Mouse (Mus musculus) liver, embryonic 14.5 days (tissue): ENCODE measurements around the gene Crip2. TPM values are rescaled to one million over a fixed set of nuclear protein-coding genes. Genes with fewer than 3 reads are reported as not detected.

Experiments used
- ATAC-seq: fragments of 200-750 bp; cut with Nextera tagmentation; 2 replicates; pipeline ENCODE4 v1.8.0; 2017; ENCODE audit warnings: moderate number of reproducible peaks, mild to moderate bottlenecking, moderate library complexity; ENCODE audit not compliant: insufficient read depth
- DNase-seq, 3 experiments: peaks; one replicate each; pipeline ENCODE4 v3.0.0-alpha.2; 2012 to 2013; ENCODE audit warnings: low read depth in 3 of 3, low spot score in 3 of 3
- H3K27ac ChIP-seq: fragments of 300-500 bp; sonication (generic); 2 replicates; pipeline ENCODE4 v1.5.1; 2014; ENCODE audit warnings: moderate library complexity, mild to moderate bottlenecking, control low read depth, inconsistent platforms
- H3K27me3 ChIP-seq: fragments of 300-500 bp; sonication (generic); 2 replicates; pipeline ENCODE4 v1.6.1; 2014; ENCODE audit warnings: mild to moderate bottlenecking, low read length, moderate library complexity; ENCODE audit not compliant: control insufficient read depth, insufficient read depth
- H3K36me3 ChIP-seq: fragments of 300-500 bp; sonication (generic); replicated peaks from 2 replicates; pipeline ENCODE4 v1.6.1; 2014; ENCODE audit warnings: low read depth; ENCODE audit not compliant: control insufficient read depth, insufficient read depth
- H3K4me1 ChIP-seq, 2 experiments: fragments of 200-500 bp in 1 of 2; fragments of 300-500 bp in 1 of 2; sonication (generic) in 1 of 2; replicated peaks; 2 replicates each; pipeline ENCODE4 v1.6.1; 2012 to 2014; ENCODE audit warnings: antibody characterized with exemption in 1 of 2, inconsistent platforms in 1 of 2, low read length in 1 of 2; ENCODE audit not compliant: control insufficient read depth in 2 of 2, insufficient read depth in 2 of 2
- H3K4me2 ChIP-seq: fragments of 300-500 bp; sonication (generic); 2 replicates; pipeline ENCODE4 v1.6.1; 2014; ENCODE audit warnings: low read depth, mild to moderate bottlenecking, control low read depth, moderate library complexity
- H3K4me3 ChIP-seq, 2 experiments: fragments of 200-500 bp in 1 of 2; fragments of 300-500 bp in 1 of 2; sonication (generic) in 1 of 2; 2 replicates each; pipeline ENCODE4 v1.5.1; 2012 to 2014; ENCODE audit warnings: low read depth in 2 of 2, low read length in 2 of 2, mild to moderate bottlenecking in 2 of 2, control low read depth in 1 of 2, inconsistent platforms in 1 of 2, moderate library complexity in 1 of 2; ENCODE audit not compliant: insufficient read depth in 1 of 2
- H3K9ac ChIP-seq: fragments of 300-500 bp; sonication (generic); replicated peaks from 2 replicates; pipeline ENCODE4 v1.6.1; 2014; ENCODE audit warnings: mild to moderate bottlenecking, control low read depth, moderate library complexity
- H3K9me3 ChIP-seq: fragments of 300-500 bp; sonication (generic); 2 replicates; pipeline ENCODE4 v1.6.1; 2016; ENCODE audit warnings: low read length, mixed read lengths; ENCODE audit not compliant: control insufficient read depth
- CTCF ChIP-seq: IDR thresholded peaks from 2 replicates; pipeline ENCODE4 v1.5.1; 2016; ENCODE audit warnings: antibody characterized with exemption, low read depth, control low read depth
- EP300 ChIP-seq: IDR thresholded peaks from 2 replicates; pipeline ENCODE4 v1.6.1; 2016; ENCODE audit warnings: antibody characterized with exemption, low read depth
- WGBS: fragments of 180-500 bp; shearing (Covaris S2); extraction: QIAGEN DNeasy Blood & Tissue Kit; methylation state at CpG from one replicate; pipeline ENCODE4 v1.1.7; 2014; ENCODE audit not compliant: insufficient replicate concordance; 5-methylcytosine and 5-hydroxymethylcytosine counted together
- polyA plus RNA-seq, 2 experiments: library from polyadenylated mRNA; depleted of rRNA in 1 of 2; stranded (reverse) in 1 of 2; unstranded in 1 of 2; fragments of >200 nt; fragmentation: Nextera tagmentation in 1 of 2; extraction: Ambion mirVana in 1 of 2; gene quantifications; 2 replicates each; pipeline versions ENCODE4 v1.2.1 to v1.2.3; 2012 to 2014

The Crip2 gene
- polyA plus RNA-seq, 2 experiments, result 29.3 to 35.0 TPM

DNA sequence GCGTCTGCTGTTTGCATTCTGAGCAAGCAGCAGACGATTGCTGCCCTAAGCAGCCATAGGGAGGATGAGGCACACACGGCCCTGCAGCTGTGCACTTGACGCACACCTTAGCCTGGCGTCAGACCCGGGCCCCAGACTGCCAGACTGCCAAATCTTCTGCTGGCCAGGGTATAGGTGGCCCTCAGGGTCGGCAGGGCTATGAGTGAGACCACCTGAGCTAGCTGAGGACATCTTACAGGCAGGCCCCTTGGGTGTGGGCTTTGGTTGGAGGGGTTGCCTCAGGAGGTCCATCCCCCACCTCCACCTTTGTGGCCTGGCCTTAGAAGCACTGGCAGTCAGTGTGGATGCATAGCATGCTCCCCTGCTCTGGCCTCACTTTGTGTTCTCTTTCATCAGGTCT, 4.6 kb upstream of the Crip2 start:
- no peak overlapping the region for H3K9ac ChIP-seq
- WGBS, result 77% methylated on average over 7 of the region's 7 CpGs
- peaks cover 39% of the 10 kb centered on the region for H3K36me3 ChIP-seq
- TF ChIP-seq EP300, result no peak
- TF ChIP-seq CTCF, result no peak
- DNase-seq (no peak), ATAC-seq (no peak)
- no peak overlapping the region for H3K4me2 ChIP-seq
- no peak overlapping the region for H3K4me3 ChIP-seq
- no peaks in the 10 kb centered on the region for H3K9me3 ChIP-seq
- no peaks in the 10 kb centered on the region for H3K27me3 ChIP-seq
- peaks cover 6 to 7% of the 10 kb centered on the region in 2 experiments; a peak in 3 of 4 replicates for H3K4me1 ChIP-seq
- H3K27ac ChIP-seq, result no peak overlapping the region

GRCm38 (mm10) chr12:113136492-113137020, 3.5 kb upstream of the Crip2 start:
- Histone ChIP-seq H3K9ac (no peak overlapping the region), H3K4me1 (peaks cover 11 to 12% of the 10 kb centered on the region in 2 experiments), H3K27me3 (peaks cover 11% of the 10 kb centered on the region), H3K27ac (no peak overlapping the region), H3K9me3 (no peaks in the 10 kb centered on the region), H3K36me3 (peaks cover 27% of the 10 kb centered on the region), H3K4me3 (no peak overlapping the region), H3K4me2 (no peak overlapping the region)
- TF ChIP-seq CTCF (no peak), EP300 (no peak)
- no peak for DNase-seq
- 83% methylated on average over 17 of the region's 17 CpGs for WGBS
- no peak for ATAC-seq

- H3K4me3 ChIP-seq, result no peak overlapping the region
- TF ChIP-seq EP300 (no peak), CTCF (no peak)
- peaks cover 21% of the 10 kb centered on the region for H3K27me3 ChIP-seq
- H3K4me1 ChIP-seq, result peaks cover 11 to 12% of the 10 kb centered on the region in 2 experiments
- no peaks in the 10 kb centered on the region for H3K9me3 ChIP-seq
- no peak overlapping the region for H3K9ac ChIP-seq
- DNase-seq (no peak), ATAC-seq (no peak)
- peaks cover 21% of the 10 kb centered on the region for H3K36me3 ChIP-seq
- 73% methylated on average over 18 of the region's 18 CpGs for WGBS
- no peak overlapping the region for H3K27ac ChIP-seq
- H3K4me2 ChIP-seq, result no peak overlapping the region
Measured at GRCm38 (mm10) chr12:113137260-113138213, 2.5 kb upstream of the Crip2 start.

- Histone ChIP-seq H3K9ac (no peak overlapping the region), H3K36me3 (peaks cover 16% of the 10 kb centered on the region), H3K9me3 (no peaks in the 10 kb centered on the region), H3K4me2 (no peak overlapping the region), H3K27me3 (peaks cover 24% of the 10 kb centered on the region), H3K4me3 (no peak overlapping the region), H3K4me1 (peaks cover 13 to 15% of the 10 kb centered on the region in 2 experiments), H3K27ac (no peak overlapping the region)
- no peak for DNase-seq
- no peak for ATAC-seq
- 57% methylated on average over 6 of the region's 6 CpGs for WGBS
- TF ChIP-seq EP300, result no peak
- no peak for TF ChIP-seq CTCF
Measured at GRCm38 (mm10) chr12:113138291-113138690, 1.7 kb upstream of the Crip2 start.
